Mouse (Mus musculus) ES-Bruce4 (cell line): ENCODE measurements around the gene Unc5c. TPM values are rescaled to one million over a fixed set of nuclear protein-coding genes. Genes with fewer than 3 reads are reported as not detected.

Experiments
- H3K27ac ChIP-seq: 2 replicates; pipeline ENCODE4 v1.5.1; 2012; ENCODE audit warnings: low read length, inconsistent platforms; ENCODE audit not compliant: insufficient read depth
- H3K27me3 ChIP-seq: 2 replicates; pipeline ENCODE4 v1.6.1; 2012; ENCODE audit warnings: mild to moderate bottlenecking, low read length, inconsistent platforms; ENCODE audit not compliant: control insufficient read depth, poor library complexity, insufficient read depth, severe bottlenecking
- H3K36me3 ChIP-seq: 2 replicates; pipeline ENCODE4 v1.6.1; 2012; ENCODE audit warnings: inconsistent platforms, mild to moderate bottlenecking, low read length, moderate library complexity; ENCODE audit not compliant: control insufficient read depth, poor library complexity, insufficient read depth, severe bottlenecking
- H3K4me1 ChIP-seq: one replicate; pipeline ENCODE4 v1.8.1; 2011; ENCODE audit warnings: low read length; ENCODE audit not compliant: control insufficient read depth, insufficient read depth
- H3K4me3 ChIP-seq: 2 replicates; pipeline ENCODE4 v1.5.1; 2011; ENCODE audit warnings: low read depth, mild to moderate bottlenecking, low read length
- H3K9ac ChIP-seq: 2 replicates; pipeline ENCODE4 v1.6.1; 2012; ENCODE audit warnings: low read depth, mild to moderate bottlenecking, inconsistent platforms; ENCODE audit not compliant: poor library complexity, severe bottlenecking
- H3K9me3 ChIP-seq: replicated peaks from 2 replicates; pipeline ENCODE4 v1.6.1; 2012; ENCODE audit warnings: mild to moderate bottlenecking, low read length, inconsistent platforms; ENCODE audit not compliant: control insufficient read depth, poor library complexity, insufficient read depth, severe bottlenecking
- CTCF ChIP-seq: IDR thresholded peaks from one replicate; pipeline ENCODE4 v1.8.1; 2011; ENCODE audit warnings: low read depth, low read length
- EP300 ChIP-seq: IDR thresholded peaks from 2 replicates; pipeline ENCODE4 v1.6.1; 2011; ENCODE audit warnings: low read depth, low read length; ENCODE audit not compliant: insufficient read depth
- POLR2A ChIP-seq: IDR thresholded peaks from one replicate; pipeline ENCODE4 v1.8.1; 2011; ENCODE audit warnings: low read length; ENCODE audit not compliant: insufficient read depth
- polyA plus RNA-seq: library from polyadenylated mRNA; stranded (reverse); fragments of >200 nt; gene quantifications from 2 replicates; pipeline ENCODE4 v1.2.4, GENCODE M21; 2011; ENCODE audit warnings: low read depth; ENCODE audit not compliant: missing spikeins, insufficient read depth, insufficient read length

Unc5c gene
- polyA plus RNA-seq, 1 experiment = 1.0 TPM

- no peaks in the 10 kb centered on the region for H3K4me1 ChIP-seq
- H3K27me3 ChIP-seq = no peaks in the 10 kb centered on the region; the same call in 1 of the 2 replicates
- TF ChIP-seq EP300 (0 out of 2 replicates have a peak, but pooled peaks have one; percentile 17), CTCF (no peak)
- H3K9me3 ChIP-seq = no peaks in the 10 kb centered on the region
- H3K27ac ChIP-seq = no peak overlapping the region
- H3K36me3 ChIP-seq = no peaks in the 10 kb centered on the region
- H3K9ac ChIP-seq = no peak overlapping the region
- H3K4me3 ChIP-seq = no peak overlapping the region
Measured at GRCm38 (mm10) chr3:141849206-141849605, 384.2 kb downstream of the Unc5c start.

DNA sequence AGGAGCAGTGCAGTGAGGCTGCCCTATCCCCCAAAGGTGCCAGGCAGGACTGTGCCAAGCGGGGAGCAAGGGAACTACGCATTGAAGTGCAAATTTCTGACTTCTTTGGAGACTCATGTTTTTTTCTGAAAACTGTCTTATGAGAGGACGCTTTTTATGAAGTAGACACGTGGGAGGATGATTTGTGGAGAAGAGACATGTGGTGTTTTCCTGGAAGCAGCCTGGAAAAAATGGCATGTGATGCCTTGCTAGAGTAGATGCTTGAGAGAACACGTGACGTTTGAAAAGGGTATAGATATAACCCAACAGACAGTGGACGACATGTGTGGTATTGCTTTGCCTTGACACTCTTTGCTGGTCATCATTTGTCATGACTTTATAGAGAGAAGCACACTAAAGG is 385.1 kb downstream of the Unc5c start:
- Histone ChIP-seq H3K36me3 (no peaks in the 10 kb centered on the region), H3K27me3 (no peaks in the 10 kb centered on the region; the same call in 1 of the 2 replicates), H3K9ac (no peak overlapping the region), H3K27ac (no peak overlapping the region), H3K4me1 (no peaks in the 10 kb centered on the region), H3K4me3 (no peak overlapping the region), H3K9me3 (no peaks in the 10 kb centered on the region)
- TF ChIP-seq CTCF = no peak
- TF ChIP-seq POLR2A = no peak

GRCm38 (mm10) chr3:141854339-141854738 is 389.3 kb downstream of the Unc5c start:
- no peaks in the 10 kb centered on the region; the same call in 1 of the 2 replicates for H3K27me3 ChIP-seq
- no peaks in the 10 kb centered on the region for H3K36me3 ChIP-seq
- no peak overlapping the region for H3K9ac ChIP-seq
- no peak overlapping the region for H3K4me3 ChIP-seq
- H3K4me1 ChIP-seq = no peaks in the 10 kb centered on the region
- TF ChIP-seq CTCF (no peak), EP300 (no peak), POLR2A (no peak)
- no peaks in the 10 kb centered on the region for H3K9me3 ChIP-seq
- no peak overlapping the region for H3K27ac ChIP-seq

- TF ChIP-seq CTCF (no peak), EP300 (no peak), POLR2A (no peak)
- no peak overlapping the region for H3K4me3 ChIP-seq
- H3K36me3 ChIP-seq = no peaks in the 10 kb centered on the region
- no peaks in the 10 kb centered on the region for H3K4me1 ChIP-seq
- no peak overlapping the region for H3K9ac ChIP-seq
- no peaks in the 10 kb centered on the region for H3K9me3 ChIP-seq
- H3K27ac ChIP-seq = no peak overlapping the region
- no peaks in the 10 kb centered on the region; the same call in 1 of the 2 replicates for H3K27me3 ChIP-seq
Measured at GRCm38 (mm10) chr3:141857123-141857522, 392.1 kb downstream of the Unc5c start.

- Histone ChIP-seq H3K9ac (no peak overlapping the region), H3K9me3 (no peaks in the 10 kb centered on the region), H3K27me3 (no peaks in the 10 kb centered on the region), H3K27ac (no peak overlapping the region), H3K4me1 (no peaks in the 10 kb centered on the region), H3K4me3 (no peak overlapping the region), H3K36me3 (no peaks in the 10 kb centered on the region)
- peak; percentile 64 for TF ChIP-seq CTCF
- no peak for TF ChIP-seq POLR2A
- no peak for TF ChIP-seq EP300
Measured at GRCm38 (mm10) chr3:141862816-141863461, 397.9 kb downstream of the Unc5c start.

DNA sequence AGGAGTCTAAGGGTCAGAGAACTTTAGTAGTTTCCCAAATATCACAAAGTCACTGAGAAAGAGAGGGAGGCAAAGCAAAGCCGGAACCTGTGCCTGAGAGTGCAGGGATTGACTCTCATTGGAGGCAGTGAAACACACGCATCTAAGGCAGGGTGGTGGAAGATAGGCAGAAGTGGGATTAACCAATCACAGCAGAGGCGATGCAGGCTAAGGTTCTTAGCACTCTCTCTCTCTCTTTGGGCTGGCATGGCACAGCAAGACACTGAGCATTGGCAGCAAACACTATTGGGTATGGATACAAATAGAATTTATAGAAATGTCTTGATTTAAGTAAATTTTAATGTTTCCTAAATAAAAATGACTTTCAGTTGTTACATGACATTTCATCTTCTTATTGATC is 406.8 kb downstream of the Unc5c start:
- H3K4me3 ChIP-seq = no peak overlapping the region
- TF ChIP-seq EP300 = no peak
- TF ChIP-seq CTCF = no peak
- no peak for TF ChIP-seq POLR2A
- no peaks in the 10 kb centered on the region for H3K36me3 ChIP-seq
- H3K9me3 ChIP-seq = no peaks in the 10 kb centered on the region
- no peaks in the 10 kb centered on the region for H3K4me1 ChIP-seq
- no peak overlapping the region for H3K27ac ChIP-seq
- H3K9ac ChIP-seq = no peak overlapping the region
- no peaks in the 10 kb centered on the region for H3K27me3 ChIP-seq
